Mouse (Mus musculus) liver, adult 2 months (tissue): ENCODE results near the gene Upk3bl. TPM values are rescaled to one million over a fixed set of nuclear protein-coding genes. Genes with fewer than 3 reads are reported as not detected.

Experiments used
- DNase-seq: peaks from one replicate; pipeline ENCODE4 v3.0.0-alpha.2; 2011; ENCODE audit warnings: low read depth, low spot score; ENCODE audit errors: extremely low read depth
- H3K27ac ChIP-seq: fragments of 200-500 bp; replicated peaks from 2 replicates; pipeline ENCODE4 v1.5.1; 2012; ENCODE audit warnings: low read depth, mild to moderate bottlenecking, control low read depth, inconsistent platforms, low read length; ENCODE audit not compliant: insufficient read depth
- H3K27me3 ChIP-seq: fragments of 200-500 bp; 2 replicates; pipeline ENCODE4 v1.6.1; 2012; ENCODE audit warnings: mild to moderate bottlenecking, moderate library complexity, low read length, inconsistent platforms; ENCODE audit not compliant: control insufficient read depth, insufficient read depth
- H3K36me3 ChIP-seq: fragments of 200-500 bp; 2 replicates; pipeline ENCODE4 v1.6.1; 2012; ENCODE audit warnings: low read length, inconsistent platforms; ENCODE audit not compliant: control insufficient read depth, insufficient read depth
- H3K4me1 ChIP-seq: fragments of 200-500 bp; 2 replicates; pipeline ENCODE4 v1.6.1; 2011; ENCODE audit warnings: low read length; ENCODE audit not compliant: control insufficient read depth, insufficient read depth
- H3K4me3 ChIP-seq: fragments of 200-500 bp; 2 replicates; pipeline ENCODE4 v1.5.1; 2011; ENCODE audit warnings: low read depth, mild to moderate bottlenecking, control low read depth, low read length, moderate library complexity; ENCODE audit not compliant: insufficient read depth
- H3K79me2 ChIP-seq: fragments of 200-500 bp; 2 replicates; pipeline ENCODE4 v1.6.1; 2012; ENCODE audit warnings: inconsistent platforms, mild to moderate bottlenecking, low read length, moderate library complexity; ENCODE audit not compliant: control insufficient read depth, insufficient read depth
- H3K9ac ChIP-seq: fragments of 200-500 bp; 2 replicates; pipeline ENCODE4 v1.6.1; 2012; ENCODE audit warnings: low read depth, mild to moderate bottlenecking, control low read depth, inconsistent platforms, low read length
- CTCF ChIP-seq: fragments of 200-500 bp; IDR thresholded peaks from 2 replicates; pipeline ENCODE4 v1.5.1; 2011; ENCODE audit warnings: low read depth, low read length, control low read depth
- POLR2A ChIP-seq: fragments of 200-500 bp; IDR thresholded peaks from 2 replicates; pipeline ENCODE4 v1.6.1; 2011; ENCODE audit warnings: low read length, control low read depth; ENCODE audit not compliant: insufficient read depth; ENCODE audit errors: extremely low read depth
- WGBS: fragments of 180-500 bp; shearing (Covaris S2); methylation state at CpG from one replicate; pipeline ENCODE4 v1.1.7; 2018; 5-methylcytosine and 5-hydroxymethylcytosine counted together
- polyA plus RNA-seq: library from polyadenylated mRNA; depleted of rRNA; stranded (reverse); fragments of >200 nt; gene quantifications from 2 replicates; pipeline ENCODE4 v1.2.3, GENCODE M21; 2012
- total RNA-seq: library from RNA; depleted of rRNA; stranded (reverse); fragments of >200 nt; gene quantifications from 2 replicates; pipeline ENCODE4 v1.2.3, GENCODE M21; 2014

Upk3bl gene
- total and polyA plus RNA-seq, 2 experiments = not detected

DNA sequence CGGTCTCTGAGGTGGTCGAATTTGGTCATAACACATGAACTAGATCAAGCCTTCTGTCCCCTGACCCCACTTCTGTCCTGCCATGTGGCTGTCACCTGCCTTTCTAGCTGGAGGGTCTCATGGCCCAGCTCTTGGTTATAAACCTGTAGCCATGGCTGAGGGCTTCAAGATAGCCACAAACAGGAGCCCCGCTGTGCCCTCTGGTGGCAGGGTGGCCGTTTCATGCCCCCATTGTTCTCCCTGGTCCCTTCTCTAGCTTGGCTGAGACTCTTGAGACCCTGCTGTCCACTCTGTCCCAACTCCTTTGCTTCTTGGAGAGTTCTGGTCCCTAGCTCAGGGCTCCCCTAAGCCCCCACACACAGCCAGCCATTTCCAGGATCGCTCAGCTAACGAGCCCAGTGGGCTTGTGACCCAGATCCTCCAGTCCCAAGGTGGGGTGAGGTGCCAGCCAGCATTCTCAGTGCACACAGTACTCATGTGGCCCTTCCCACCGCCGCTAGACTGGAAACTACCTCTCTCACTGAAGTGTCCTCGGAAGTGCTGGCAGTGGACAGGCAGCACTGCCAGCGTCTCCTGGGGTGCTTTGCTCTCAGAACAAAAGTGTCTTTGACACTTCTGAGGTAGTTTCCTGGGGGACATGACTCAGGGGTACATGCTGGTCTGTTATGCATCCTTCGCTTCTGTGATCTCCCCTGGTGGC lies 26.5 kb upstream of the Upk3bl start:
- Histone ChIP-seq H3K9ac (no peak overlapping the region), H3K79me2 (no peaks in the 10 kb centered on the region), H3K4me3 (no peak overlapping the region), H3K36me3 (no peaks in the 10 kb centered on the region; the same call in 1 of the 2 replicates), H3K27ac (no peak overlapping the region), H3K4me1 (no peaks in the 10 kb centered on the region), H3K27me3 (no peaks in the 10 kb centered on the region)
- 97% methylated on average over 11 of the region's 11 CpGs for WGBS
- no peak for TF ChIP-seq POLR2A
- no peak for TF ChIP-seq CTCF
- DNase-seq = no peak

DNA sequence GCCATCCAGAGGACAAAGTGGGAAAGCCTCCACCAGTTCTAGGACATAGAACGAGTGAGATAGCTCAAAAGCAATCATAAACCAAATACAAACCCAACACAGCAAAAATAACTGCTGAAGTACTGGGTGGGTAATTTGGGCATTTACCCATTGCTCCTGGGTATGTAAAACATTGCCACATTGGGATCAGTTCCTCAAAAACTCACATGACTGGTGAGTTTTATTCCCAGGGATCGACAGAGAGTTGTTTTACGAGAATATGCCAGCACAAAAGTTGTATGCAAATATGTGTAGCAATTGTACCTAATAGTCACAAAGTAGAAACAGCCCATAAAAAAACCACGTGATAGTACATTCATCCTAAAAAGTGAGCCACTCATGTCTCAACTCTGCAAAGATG lies 19.4 kb upstream of the Upk3bl start:
- no peaks in the 10 kb centered on the region for H3K79me2 ChIP-seq
- TF ChIP-seq CTCF = no peak
- no peak for TF ChIP-seq POLR2A
- WGBS = 79% methylated on average over 4 of the region's 4 CpGs
- no peaks in the 10 kb centered on the region for H3K27me3 ChIP-seq
- H3K4me1 ChIP-seq = no peaks in the 10 kb centered on the region
- no peak overlapping the region for H3K27ac ChIP-seq
- H3K9ac ChIP-seq = no peak overlapping the region
- no peak for DNase-seq
- H3K36me3 ChIP-seq = no peaks in the 10 kb centered on the region
- no peak overlapping the region for H3K4me3 ChIP-seq

GRCm38 (mm10) chr5:136035285-136035684 lies 19.0 kb upstream of the Upk3bl start:
- WGBS = 88% methylated on average over 1 of the region's 1 CpGs
- H3K27me3 ChIP-seq = no peaks in the 10 kb centered on the region
- no peak for DNase-seq
- no peaks in the 10 kb centered on the region for H3K4me1 ChIP-seq
- H3K9ac ChIP-seq = no peak overlapping the region
- no peak overlapping the region for H3K27ac ChIP-seq
- H3K4me3 ChIP-seq = no peak overlapping the region
- TF ChIP-seq CTCF = no peak
- no peak for TF ChIP-seq POLR2A
- no peaks in the 10 kb centered on the region for H3K79me2 ChIP-seq
- no peaks in the 10 kb centered on the region for H3K36me3 ChIP-seq

DNA sequence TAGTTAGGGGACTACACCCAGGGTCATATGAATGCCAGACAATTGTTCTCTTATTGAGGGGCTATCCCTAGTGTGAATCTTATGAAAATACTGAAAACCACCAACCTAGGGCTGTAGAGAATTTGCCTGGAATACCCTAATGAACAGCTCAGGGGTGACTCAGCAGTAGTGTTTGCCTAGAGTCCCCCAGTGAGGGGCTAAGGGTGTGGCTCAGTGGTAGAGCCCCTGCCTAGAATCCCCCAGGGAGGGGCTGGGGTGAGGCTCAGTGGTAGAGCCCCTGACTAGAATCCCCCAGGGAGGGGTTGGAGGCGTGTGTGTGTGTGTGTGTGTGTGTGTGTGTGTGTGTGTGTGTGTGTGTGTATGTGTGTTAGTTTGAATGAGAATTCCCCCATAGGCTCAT lies 17.6 kb upstream of the Upk3bl start:
- Histone ChIP-seq H3K9ac (no peak overlapping the region), H3K4me3 (no peak overlapping the region), H3K27me3 (no peaks in the 10 kb centered on the region), H3K79me2 (no peaks in the 10 kb centered on the region), H3K27ac (no peak overlapping the region), H3K36me3 (no peaks in the 10 kb centered on the region), H3K4me1 (no peaks in the 10 kb centered on the region)
- TF ChIP-seq CTCF (no peak), POLR2A (no peak)
- DNase-seq = no peak
- 88% methylated on average over 1 of the region's 1 CpGs for WGBS

- no peak within 1 kb of the TSS for H3K9ac ChIP-seq
- WGBS = 59% methylated on average over 17 of the region's 17 CpGs
- DNase-seq = no peak
- TF ChIP-seq CTCF (no peak), POLR2A (no peak)
- no peaks in the 10 kb centered on the region for H3K27me3 ChIP-seq
- no peaks in the 10 kb centered on the region for H3K79me2 ChIP-seq
- H3K36me3 ChIP-seq = no peaks in the 10 kb centered on the region
- H3K27ac ChIP-seq = no peak within 1 kb of the TSS
- no peak within 1 kb of the TSS for H3K4me3 ChIP-seq
- no peaks in the 10 kb centered on the region for H3K4me1 ChIP-seq
These were observed 15.8 kb upstream of the Upk3bl start, which contains the start of gene Upk3b for GRCm38 (mm10) chr5:136038258-136039214. Upk3b (plus strand) TSS chr5:136038496.

- H3K27ac ChIP-seq = no peak overlapping the region
- H3K9ac ChIP-seq = no peak overlapping the region
- TF ChIP-seq POLR2A = no peak
- 43% methylated on average over 5 of the region's 5 CpGs for WGBS
- no peaks in the 10 kb centered on the region for H3K4me1 ChIP-seq
- no peaks in the 10 kb centered on the region for H3K27me3 ChIP-seq
- no peak overlapping the region for H3K4me3 ChIP-seq
- no peak for DNase-seq
- H3K79me2 ChIP-seq = no peaks in the 10 kb centered on the region
- no peaks in the 10 kb centered on the region for H3K36me3 ChIP-seq
These were observed 14.1 kb upstream of the Upk3bl start for GRCm38 (mm10) chr5:136040210-136040609.
